Mouse (Mus musculus): ENCODE results near the gene Tsr3.
A peak's percentile ranks its signal among the peaks of the same experiment; 100 is the strongest.
"Not testable (repeated sequence)": the region's sequence is repeated elsewhere in the genome, so short reads cannot be mapped to it uniquely, and the experiment has no call there.

The Tsr3 gene

GRCm38 (mm10) chr17:25239695-25240636 lies at the start of gene Tsr3, which contains the start of gene Gnptg:
Gene Tsr3, plus strand, starts transcription at chr17:25240170.
Gene Gnptg, minus strand, starts transcription at chr17:25240124.
- DNase-seq (ENCODE audit: low read depth, low spot score) = peak; percentile 97

- no peak for DNase-seq (ENCODE audit: low read depth, low spot score)
These were observed 37.6 kb upstream of the Tsr3 start for GRCm38 (mm10) chr17:25202401-25202800.

DNA sequence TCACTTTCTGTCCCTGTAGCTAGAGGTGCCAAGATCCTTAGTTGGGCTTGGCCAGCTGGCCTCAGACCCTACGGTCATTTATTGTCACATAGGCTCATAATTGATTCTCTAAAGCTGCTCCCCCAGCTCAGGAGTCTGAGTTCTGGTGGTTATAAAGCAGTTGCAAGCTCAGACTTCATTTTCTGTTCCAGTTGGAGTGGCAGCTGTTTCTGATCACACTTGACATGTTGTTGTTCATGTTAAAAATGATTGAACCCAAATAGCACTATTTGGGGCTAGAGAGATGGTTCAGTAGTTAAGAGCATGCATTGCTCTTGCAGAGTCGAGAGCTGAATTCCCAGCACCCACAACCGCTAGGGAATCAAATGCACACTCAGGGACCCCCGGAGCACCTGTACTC lies 30.0 kb upstream of the Tsr3 start:
- DNase-seq (ENCODE audit: low read depth, low spot score) = no peak

DNA sequence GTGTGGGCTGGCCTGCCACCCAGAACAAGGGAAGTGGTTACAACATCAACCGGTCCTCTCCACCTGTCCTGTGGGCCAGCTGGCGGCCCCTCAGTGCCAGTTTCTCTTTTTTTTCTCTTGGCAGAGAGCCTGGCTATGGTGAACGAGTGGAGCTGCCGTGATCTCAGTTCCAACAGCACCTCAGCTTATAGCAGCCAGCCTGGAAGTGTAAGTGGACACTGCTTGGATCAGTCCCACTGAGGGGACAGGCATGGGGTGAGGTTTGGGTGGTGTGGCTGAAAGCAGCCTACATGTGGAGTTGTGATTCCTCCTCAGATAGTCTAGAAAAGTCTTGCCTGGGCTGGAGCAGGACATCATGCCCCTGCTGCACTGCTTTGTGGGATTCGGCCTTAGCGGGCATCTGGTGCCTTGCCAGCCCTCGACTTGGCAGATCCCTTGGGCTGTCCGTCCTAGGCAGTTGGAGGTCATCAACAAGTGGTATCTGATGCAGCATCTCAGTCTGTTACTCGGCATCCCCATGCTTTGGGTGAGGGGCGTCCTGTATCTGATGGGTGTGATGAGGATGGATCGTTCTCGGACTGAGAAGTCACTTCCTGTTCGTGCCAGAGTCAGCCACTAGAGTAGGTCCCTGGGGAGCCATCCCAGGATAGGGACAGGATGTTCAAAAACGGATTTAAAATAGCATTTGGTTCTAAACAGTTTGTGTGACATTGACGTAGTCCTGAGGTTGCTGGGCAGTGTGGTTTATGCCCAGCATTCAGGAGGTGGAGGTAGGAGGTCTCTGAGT lies 29.1 kb upstream of the Tsr3 start:
- no peak for DNase-seq (ENCODE audit: low read depth, low spot score)

DNA sequence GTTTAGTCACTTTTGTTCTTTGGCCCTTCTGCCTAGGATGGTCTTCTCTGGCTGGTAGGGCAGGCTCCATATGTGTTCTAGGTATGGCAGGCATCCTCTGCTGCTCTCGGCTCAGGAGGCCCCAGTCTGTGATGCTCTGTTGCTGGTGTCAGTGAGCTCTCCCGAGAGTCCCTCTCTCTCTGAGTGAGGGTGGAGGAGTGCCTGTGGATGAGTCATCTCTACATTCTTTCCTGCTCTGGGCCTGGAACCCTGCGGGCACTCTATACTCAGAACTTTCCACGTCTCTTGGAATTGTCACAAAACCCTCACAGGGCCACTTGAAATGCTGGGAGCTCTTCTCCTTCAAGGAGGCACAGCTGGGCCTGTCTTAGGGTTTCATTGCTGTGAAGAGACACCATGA lies 28.3 kb upstream of the Tsr3 start:
- no peak for DNase-seq (ENCODE audit: low read depth, low spot score)

- DNase-seq (ENCODE audit: low read depth, low spot score) = no peak
These were observed 24.5 kb upstream of the Tsr3 start for GRCm38 (mm10) chr17:25215431-25215830.

- DNase-seq (ENCODE audit: low read depth, low spot score) = no peak
These were observed 21.0 kb upstream of the Tsr3 start for GRCm38 (mm10) chr17:25218967-25219366.

DNA sequence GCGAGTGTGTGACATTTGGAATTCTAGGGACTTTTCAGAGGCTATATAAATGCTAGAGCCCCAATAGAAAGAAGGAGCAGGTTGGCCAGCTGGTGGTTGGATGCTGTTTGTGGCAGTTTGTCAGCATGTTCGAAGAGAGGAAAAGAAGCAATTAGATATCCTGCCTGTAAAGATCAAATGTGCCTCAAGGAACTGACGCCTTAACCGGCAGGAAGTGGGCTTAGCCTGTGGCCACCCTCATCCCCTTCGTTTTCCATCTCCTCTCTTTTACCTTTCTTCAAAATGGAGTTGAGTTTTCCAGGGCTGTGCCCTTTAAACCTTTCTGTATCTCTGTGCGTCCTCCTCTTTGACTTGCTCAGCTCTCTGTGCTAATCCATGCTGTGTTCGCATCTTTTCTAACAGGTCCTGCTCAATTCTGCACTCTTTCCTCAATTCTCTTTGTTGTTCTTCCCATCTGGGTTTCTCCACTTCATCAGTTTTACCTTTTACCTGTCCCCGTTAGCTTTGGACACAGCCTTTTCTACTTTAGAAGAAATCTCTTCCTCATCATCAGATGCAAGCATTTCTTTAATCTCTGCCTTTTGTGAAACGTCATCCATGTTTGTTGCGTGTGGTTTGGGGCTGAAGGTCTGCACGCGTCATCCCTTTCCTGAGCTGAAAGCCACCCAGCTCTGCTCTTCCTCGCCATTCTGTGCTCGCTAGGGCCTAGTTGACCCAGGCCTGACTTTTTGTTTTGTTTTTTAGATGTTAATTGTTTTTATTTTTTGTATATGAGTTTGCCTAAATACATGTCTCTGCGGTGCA lies 20.3 kb upstream of the Tsr3 start:
- no peak for DNase-seq (ENCODE audit: low read depth, low spot score)

- DNase-seq (ENCODE audit: low read depth, low spot score) = no peak
These were observed 19.2 kb upstream of the Tsr3 start for GRCm38 (mm10) chr17:25220746-25221145.

DNA sequence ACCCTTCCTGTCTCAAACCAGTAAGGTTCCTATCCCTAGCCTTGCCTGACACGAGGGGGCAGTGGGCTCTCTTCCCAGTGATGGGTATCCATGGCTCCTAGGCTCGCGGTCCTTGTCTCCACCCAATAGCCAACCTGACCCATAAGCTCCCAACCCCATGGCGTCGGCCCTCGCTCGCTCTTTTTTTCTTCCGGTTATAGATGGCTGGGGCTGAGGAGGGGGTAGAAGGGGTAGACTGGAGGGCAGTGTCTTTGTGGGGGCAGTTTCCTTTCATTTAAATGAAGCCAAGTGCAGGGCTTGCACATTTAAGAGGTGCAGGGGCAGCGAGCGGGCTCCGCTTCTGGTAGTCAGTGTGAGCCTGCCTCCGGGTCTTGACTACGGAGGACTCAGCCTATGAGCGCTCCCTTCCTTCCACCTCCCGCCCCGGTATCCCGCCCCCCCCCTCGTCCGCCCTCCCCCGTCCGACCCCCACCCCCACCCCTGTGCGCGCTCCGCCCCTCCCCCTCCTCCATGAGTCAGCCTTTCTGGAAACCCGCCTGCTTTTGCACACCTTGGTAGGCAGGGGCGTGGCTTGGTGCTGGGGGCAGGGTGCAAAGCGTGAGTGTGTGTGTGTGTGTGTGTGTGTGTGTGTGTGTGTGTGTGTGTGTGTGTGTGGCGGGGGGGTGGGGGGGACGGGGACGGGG lies 18.0 kb upstream of the Tsr3 start:
- peak; percentile 39 for DNase-seq (ENCODE audit: low read depth, low spot score)

DNA sequence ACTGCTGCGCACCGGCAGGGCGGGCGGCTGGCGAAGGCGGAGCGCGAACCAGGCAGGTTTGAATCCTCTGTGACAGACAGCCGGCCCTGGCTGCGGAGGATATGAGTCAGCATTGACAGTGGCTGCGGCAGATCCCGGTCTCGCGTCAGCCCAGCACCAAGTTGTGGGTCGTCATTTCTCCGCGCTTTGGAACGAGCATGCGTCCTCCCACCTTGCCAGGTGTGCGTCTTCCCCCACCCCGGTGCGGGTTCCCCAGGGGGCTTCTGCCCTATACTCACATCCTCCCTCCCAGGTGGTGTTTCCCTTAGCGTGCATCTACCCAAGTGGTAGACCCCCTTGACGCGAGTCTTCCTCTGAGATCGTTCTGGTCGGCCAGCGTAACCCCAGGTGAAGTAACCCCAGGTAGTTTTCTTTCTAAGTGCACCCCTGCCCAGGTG lies 17.4 kb upstream of the Tsr3 start:
- not testable (repeated sequence) for DNase-seq (ENCODE audit: low read depth, low spot score)

DNA sequence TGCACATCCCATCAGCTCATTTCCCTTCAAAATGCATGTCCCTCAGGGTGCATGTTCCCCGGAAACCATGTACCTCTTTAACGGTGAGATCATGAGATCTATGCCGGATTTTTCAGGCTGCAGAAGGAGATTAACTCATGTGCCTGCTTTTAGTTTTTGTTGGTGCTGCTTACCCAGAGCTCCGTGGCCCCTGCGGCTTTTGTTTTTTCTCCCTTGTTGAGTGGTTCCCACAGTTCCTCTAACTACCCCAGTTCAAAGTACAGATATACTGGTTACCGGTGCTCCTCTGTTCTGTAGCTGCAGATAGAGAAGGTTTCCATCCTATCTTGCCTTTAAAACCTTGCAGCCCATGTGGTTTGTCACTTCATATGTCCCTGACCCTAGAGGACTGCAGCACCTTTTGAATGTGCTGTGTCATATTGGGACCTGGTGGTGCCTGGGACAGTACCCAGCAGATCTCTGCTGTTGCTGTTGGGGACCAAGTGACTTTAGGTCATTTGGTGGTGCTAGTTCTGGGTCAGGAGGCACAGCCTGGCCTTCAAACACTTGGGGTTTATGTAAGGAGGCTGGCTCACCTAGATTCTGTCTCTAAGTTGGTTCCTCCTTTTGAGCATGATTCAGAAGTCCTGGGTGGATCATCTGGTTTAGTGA lies 16.9 kb upstream of the Tsr3 start:
- no peak for DNase-seq (ENCODE audit: low read depth, low spot score)

- no peak for DNase-seq (ENCODE audit: low read depth, low spot score)
These were observed 15.3 kb upstream of the Tsr3 start for GRCm38 (mm10) chr17:25224586-25225222.

DNA sequence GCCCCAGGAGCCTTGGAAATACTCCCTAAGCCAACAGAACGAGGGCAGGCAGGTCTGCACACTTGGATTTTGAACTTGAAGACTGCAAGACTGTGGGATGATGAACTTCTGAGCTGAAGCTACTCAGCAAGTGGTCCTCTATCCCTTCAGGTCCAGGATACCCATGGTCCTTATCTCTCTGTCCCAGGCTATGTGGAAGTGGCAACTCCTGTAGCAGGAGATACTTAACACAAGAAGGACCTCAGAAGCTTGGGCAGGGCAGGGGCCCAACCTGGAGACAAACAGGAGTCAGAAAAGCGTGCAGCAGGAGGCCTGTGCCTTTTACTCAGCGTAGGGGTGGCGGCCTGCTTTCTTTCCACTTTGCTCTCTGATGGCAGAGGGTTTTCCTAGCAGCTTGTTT lies 14.3 kb upstream of the Tsr3 start:
- no peak for DNase-seq (ENCODE audit: low read depth, low spot score)

DNA sequence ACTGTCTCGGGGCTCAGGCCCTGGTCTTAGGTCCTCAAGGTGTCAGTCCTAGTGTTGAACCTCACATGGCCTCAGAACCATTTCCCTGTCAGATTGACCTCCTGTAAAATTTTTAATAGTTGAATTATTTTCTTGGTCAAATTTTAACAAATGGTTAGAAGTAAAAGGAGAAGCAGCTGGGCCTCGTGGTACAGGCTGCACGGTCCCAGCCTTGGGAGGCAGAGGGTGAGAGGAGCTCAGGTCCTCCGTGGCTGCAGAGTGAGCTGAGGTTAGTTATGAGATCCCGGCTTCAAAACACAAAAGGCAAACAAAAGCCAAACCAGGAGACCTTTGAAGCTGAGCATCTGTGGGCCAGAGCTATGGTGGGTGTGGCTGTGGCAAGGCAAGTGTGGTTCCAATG lies 12.0 kb upstream of the Tsr3 start:
- no peak for DNase-seq (ENCODE audit: low read depth, low spot score)

DNA sequence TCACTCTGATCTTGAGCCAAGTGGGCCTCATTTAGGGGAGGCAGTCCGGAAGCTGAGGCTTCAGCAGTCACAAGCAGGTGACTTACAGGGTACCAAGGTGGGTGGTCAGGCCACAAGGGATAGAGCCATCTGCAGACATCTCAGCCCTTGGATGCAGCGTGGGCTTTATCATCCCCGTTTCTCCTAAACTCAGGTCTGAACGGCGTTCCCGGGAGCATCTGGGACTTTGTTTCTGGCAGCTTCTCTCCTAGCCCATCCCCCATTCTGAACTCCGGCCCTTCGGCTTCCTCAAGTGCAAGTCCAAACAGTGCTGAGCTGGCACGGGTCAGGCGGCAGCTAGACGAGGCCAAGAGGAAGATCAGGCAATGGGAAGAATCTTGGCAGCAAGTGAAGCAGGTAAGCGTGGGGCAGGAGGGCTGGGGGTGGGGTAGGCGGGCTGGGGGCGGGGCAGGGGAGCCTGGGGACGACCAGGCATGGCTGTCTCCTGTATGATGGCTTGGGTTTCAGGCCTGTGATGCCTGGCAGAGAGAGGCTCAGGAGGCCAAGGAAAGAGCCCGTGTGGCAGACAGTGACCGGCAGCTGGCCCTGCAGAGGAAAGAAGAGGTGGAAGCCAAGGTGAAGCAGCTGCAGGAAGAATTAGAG lies 9.8 kb upstream of the Tsr3 start:
- DNase-seq (ENCODE audit: low read depth, low spot score) = not testable (repeated sequence)

- no peak for DNase-seq (ENCODE audit: low read depth, low spot score)
These were observed 9.3 kb upstream of the Tsr3 start for GRCm38 (mm10) chr17:25230700-25231099.

- not testable (repeated sequence) for DNase-seq (ENCODE audit: low read depth, low spot score)
These were observed 8.3 kb upstream of the Tsr3 start for GRCm38 (mm10) chr17:25231621-25232020.

DNA sequence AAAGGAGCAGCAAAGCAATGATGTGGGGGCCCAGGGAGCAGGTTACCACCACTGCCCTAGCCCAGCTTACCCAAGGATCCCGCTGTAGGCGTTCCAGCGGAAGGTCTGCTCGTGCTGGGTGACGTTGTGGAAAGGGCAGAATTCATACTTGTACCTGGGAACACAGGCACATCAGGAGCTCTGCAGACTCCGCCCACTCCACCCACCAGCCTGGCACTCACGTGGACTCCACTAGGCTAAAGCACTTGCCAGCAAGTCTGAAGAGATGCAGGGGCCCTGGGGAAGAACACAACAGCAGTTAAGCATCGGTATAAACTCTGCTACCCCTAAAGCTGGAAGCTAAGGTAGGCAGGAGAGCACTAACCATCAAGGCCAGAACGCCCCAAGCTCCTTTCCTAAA lies 4.3 kb upstream of the Tsr3 start:
- no peak for DNase-seq (ENCODE audit: low read depth, low spot score)

All from mesoderm, embryonic 11.5 days (tissue).